Mouse (Mus musculus): ENCODE data around the gene Gm9837.
"Not testable (repeated sequence)": the region's sequence is repeated elsewhere in the genome, so short reads cannot be mapped to it uniquely, and the experiment has no call there.

Gm9837 gene

GRCm38 (mm10) chr11:53452396-53452795 is 17.9 kb downstream of the Gm9837 start:
- DNase-seq: no peak

- no peak for DNase-seq
Observed at GRCm38 (mm10) chr11:53451361-53451760, 18.9 kb downstream of the Gm9837 start.

GRCm38 (mm10) chr11:53450070-53450705 is 20.1 kb downstream of the Gm9837 start:
- DNase-seq: no peak

- no peak for DNase-seq
Observed at GRCm38 (mm10) chr11:53448529-53448928, 21.8 kb downstream of the Gm9837 start.

GRCm38 (mm10) chr11:53447996-53448395 is 22.3 kb downstream of the Gm9837 start:
- DNase-seq: no peak

GRCm38 (mm10) chr11:53446183-53446582 is 24.1 kb downstream of the Gm9837 start:
- DNase-seq: peak; percentile 47

GRCm38 (mm10) chr11:53445562-53445961 is 24.7 kb downstream of the Gm9837 start:
- DNase-seq: no peak

GRCm38 (mm10) chr11:53443861-53444260 is 26.4 kb downstream of the Gm9837 start:
- no peak for DNase-seq

GRCm38 (mm10) chr11:53441921-53442320 is 28.4 kb downstream of the Gm9837 start:
- peak; percentile 56 for DNase-seq

GRCm38 (mm10) chr11:53436338-53436737 is 33.9 kb downstream of the Gm9837 start:
- DNase-seq: no peak

GRCm38 (mm10) chr11:53435504-53435903 is 34.8 kb downstream of the Gm9837 start:
- no peak for DNase-seq

GRCm38 (mm10) chr11:53433057-53433456 is 37.2 kb downstream of the Gm9837 start:
- no peak for DNase-seq

- peak; percentile 35 for DNase-seq
Observed at GRCm38 (mm10) chr11:53431347-53432056, 38.8 kb downstream of the Gm9837 start.

- DNase-seq: peak; percentile 99
Observed at GRCm38 (mm10) chr11:53430670-53431346, 39.5 kb downstream of the Gm9837 start, which contains the start of the genes Uqcrq and Gdf9. Uqcrq (minus strand) TSS chr11:53430831. Gdf9 (plus strand) TSS chr11:53431023.

GRCm38 (mm10) chr11:53430300-53430669 is 40.0 kb downstream of the Gm9837 start:
- DNase-seq: peak; percentile 54

- no peak for DNase-seq
Observed at GRCm38 (mm10) chr11:53429182-53429581, 41.1 kb downstream of the Gm9837 start.

GRCm38 (mm10) chr11:53428716-53429057 is 41.6 kb downstream of the Gm9837 start:
- DNase-seq: no peak

- no peak for DNase-seq
Observed at GRCm38 (mm10) chr11:53427993-53428715, 42.1 kb downstream of the Gm9837 start.

- not testable (repeated sequence) for DNase-seq
Observed at GRCm38 (mm10) chr11:53426914-53427313, 43.4 kb downstream of the Gm9837 start.

GRCm38 (mm10) chr11:53425711-53426255 is 44.5 kb downstream of the Gm9837 start:
- DNase-seq: no peak

- no peak for DNase-seq
Observed at GRCm38 (mm10) chr11:53425251-53425650, 45.0 kb downstream of the Gm9837 start.

GRCm38 (mm10) chr11:53424826-53425225 is 45.5 kb downstream of the Gm9837 start:
- no peak for DNase-seq

- no peak for DNase-seq
Observed at GRCm38 (mm10) chr11:53423036-53423435, 47.2 kb downstream of the Gm9837 start, which contains the start of gene Leap2. Leap2 (minus strand) TSS chr11:53423170.
